Mouse (Mus musculus): ENCODE results near the gene Tmem206.

Gene Tmem206

DNA sequence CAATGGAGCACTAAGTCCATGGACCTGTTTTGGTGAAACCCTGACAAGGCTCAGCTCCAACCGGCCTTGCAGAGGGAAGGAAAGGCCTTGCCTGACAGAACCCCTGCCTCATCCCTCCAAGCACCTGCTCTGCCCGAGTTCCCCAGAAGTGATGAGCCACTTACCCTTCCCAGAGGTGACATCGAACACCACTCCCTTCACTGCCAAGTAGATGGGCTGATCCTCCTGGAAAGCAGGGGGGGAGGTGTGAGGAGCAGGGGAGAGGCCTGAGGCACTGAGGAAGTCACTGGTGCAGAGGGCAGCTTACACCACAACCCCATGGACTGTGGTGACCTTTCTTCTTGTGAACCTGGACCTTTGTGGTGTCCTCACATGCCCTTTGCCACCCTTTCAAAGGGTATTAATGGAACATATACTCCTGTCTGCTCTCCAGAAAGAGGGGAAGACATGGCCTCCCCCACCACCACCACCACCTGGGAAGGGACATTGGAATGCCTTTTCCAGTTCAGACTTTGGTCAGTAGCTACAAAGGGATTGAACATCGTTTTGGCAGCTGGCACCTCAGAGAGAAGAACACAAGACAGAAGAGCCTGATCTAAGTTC, 14.3 kb upstream of the Tmem206 start:
- no peak for DNase-seq

DNA sequence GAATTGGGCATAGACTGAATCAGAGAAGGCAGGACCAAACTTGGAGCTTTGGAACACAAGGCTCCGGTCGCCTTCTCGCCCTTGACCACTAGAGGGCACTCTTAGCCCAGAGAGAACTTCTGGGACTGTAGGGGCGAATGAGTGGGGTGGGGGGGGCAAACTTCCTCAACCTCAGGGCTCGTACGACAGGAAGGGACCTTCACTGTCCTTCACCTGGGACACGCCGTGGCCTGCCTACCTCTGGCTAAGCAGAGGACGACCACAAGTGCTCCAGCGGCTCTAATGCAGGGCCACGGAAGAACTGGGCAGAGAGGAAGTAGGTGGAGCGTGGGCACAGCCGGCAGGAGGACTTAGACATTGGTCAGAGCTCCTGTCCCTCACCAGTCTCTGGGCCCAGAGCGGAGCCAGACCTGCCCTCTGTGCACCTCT, 13.2 kb upstream of the Tmem206 start:
- DNase-seq = peak; percentile 91

GRCm38 (mm10) chr1:191313158-191313557, 12.6 kb upstream of the Tmem206 start:
- no peak for DNase-seq

- no peak for DNase-seq
These were observed 11.8 kb upstream of the Tmem206 start for GRCm38 (mm10) chr1:191313926-191314325.

- DNase-seq = no peak
These were observed 8.9 kb upstream of the Tmem206 start for GRCm38 (mm10) chr1:191316818-191317217.

DNA sequence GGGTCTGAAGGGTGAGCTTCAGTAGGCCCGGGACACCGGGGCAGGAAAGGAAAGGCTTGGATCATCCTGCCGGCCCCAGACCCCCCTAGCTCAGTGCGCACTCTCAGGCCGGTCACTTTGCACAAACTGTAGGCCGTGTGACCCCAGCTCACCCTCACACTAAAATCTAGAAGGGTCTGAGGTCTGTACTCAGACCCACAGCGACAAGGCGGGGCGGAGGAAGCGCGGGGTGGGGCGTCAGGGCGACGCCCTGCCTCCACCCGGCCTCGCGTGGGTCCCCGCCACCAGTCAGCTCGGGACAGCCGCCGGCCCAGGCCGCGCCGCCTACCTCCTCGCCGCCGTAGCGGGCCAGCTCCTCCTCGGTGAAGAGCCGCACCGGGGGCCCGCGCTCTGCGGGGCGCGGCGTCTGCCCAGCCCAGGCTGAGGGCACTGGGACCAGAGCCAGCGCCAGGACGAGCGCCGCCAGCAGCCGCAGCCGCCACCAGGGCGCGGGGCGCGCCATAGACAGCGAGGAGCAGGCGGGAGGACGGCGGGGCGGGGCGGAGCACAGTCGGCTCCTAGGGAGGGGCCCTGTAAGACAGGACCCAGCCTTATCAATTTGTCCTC, 8.0 kb upstream of the Tmem206 start, which contains the start of gene Nenf:
Gene Nenf, minus strand, starts transcription at position 604 of the 606 bp plus-strand sequence.
- DNase-seq = peak; percentile 90

DNA sequence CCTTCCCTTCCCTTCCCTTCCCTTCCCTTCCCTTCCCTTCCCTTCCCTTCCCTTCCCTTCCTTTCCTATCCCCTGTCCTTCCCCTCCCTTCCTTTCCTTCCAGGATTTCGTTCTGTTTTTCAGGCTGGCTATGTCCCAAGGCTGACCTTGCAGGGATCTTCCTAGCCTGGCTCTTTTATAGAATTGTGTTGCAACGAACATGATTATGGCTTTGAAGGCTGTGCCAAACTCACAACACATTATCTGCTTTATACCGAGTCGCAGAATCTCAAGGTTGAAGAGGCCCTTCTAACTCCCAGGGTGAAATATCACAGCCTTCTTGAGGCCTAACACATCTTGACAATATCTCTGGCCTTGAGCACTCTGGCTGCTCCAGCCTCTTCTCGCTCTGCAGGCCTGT, 7.0 kb upstream of the Tmem206 start:
- no peak for DNase-seq

DNA sequence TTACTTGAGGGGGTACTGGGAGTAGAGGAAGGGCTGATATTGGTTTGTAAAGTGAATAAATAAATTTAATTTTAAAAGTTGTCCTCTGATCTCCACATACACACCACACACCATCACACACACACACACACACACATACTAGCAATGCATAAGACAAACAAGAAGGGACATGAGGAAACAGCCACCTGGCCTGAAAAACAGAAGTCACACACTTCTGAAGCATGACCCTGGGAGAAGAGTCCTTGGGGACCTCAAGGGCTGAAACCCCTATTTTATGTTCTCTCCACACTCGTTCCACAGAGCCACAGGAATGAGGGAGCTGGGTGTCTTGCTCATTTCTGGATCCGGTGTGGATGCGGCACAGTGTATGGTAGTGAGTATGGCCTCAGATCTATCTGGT, 2.3 kb upstream of the Tmem206 start:
- DNase-seq = no peak

DNA sequence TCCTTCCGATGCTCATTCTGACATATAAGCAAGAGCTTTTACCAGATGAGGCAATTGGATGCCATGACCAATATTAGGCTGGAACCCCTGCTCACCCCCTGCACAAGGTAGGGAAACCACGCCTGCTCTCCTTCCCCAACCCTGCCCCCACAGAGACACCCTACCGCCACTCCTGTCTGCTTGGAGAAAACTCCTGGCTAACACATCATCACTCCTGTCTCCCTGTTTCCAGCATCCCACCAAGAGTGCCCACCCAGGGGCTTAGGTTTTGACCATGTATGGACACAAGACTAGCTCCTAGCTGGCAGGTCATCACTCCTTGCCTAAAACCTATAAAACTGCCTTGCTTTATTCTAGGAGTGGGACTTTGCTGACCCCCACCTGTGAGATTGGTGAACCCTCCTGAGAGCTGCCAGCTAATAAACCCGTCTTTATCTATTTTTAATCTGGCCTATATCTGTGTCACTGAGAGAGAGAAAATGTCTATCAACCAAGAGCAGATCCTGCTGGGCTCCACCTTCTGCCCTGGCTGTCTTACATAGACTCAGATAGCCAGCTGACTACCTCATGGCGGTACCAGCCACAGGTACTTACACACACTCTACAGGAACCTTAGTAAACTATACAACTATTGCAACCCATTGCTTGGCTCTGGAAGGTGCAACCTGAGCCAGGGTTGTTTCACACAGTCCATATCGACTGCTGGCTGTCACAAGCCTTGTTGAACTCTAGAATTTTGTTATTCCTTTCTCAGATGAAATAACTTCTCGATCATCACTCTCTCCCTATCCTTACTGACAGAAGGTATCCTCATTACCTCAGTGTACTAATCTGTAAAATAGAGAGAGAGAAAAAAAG, 750 bp upstream of the Tmem206 start:
- DNase-seq = no peak

DNA sequence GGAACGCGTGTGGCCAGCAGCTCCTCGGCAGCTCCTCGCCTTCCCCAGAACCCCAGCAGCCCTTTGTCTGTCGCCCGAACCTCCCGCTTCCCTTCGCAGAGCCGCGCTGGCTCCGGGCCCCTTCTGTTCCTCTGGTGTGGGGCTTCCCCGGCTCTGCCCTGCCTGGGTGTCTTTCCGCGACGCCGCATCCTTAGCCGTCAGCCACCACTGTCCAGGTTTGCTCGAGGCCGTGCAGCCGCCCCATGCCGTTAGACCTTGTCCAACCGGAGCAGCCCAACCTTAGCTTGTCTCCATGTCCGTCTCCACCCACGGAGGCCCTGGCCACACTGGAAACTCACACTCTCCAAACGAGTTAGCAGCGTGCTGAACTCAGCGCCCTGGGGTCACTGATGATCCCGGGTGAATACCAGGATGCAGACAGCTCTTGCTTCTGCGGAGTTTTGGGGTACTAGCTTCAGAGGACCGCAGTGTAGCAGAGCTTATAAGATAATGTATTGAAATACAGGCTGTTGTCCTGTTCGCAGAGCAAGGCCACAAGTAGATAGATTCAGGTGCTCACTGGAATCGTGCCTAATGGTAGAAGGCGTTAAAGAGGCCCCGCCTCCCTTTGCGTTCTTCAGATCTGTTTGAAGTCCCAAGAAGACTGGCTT, 646 bp downstream of the Tmem206 start:
- DNase-seq = peak; percentile 80

GRCm38 (mm10) chr1:191327258-191327657, 1.5 kb downstream of the Tmem206 start:
- no peak for DNase-seq

GRCm38 (mm10) chr1:191328019-191328441, 2.3 kb downstream of the Tmem206 start:
- no peak for DNase-seq

DNA sequence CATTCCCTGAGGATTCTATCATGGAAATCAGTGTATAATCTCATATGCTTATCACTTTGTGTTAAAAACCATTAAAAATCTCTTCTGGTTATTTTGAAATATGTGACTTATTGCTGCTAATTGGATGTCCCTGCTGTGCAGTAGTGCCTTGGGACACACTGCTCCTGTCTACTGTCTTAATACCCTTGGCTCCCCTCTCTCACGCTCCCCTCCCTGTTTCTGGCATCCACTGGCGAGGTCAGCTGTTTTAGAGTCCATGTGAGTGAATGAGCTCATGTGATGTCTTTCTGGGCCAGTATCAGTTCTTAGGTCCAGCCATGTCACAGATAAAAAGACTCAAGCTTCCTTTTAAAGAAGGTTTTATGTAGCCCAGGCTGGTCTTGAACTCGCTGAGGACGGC, 4.6 kb downstream of the Tmem206 start:
- DNase-seq = no peak

- no peak for DNase-seq
These were observed 8.8 kb downstream of the Tmem206 start for GRCm38 (mm10) chr1:191334500-191334899.

DNA sequence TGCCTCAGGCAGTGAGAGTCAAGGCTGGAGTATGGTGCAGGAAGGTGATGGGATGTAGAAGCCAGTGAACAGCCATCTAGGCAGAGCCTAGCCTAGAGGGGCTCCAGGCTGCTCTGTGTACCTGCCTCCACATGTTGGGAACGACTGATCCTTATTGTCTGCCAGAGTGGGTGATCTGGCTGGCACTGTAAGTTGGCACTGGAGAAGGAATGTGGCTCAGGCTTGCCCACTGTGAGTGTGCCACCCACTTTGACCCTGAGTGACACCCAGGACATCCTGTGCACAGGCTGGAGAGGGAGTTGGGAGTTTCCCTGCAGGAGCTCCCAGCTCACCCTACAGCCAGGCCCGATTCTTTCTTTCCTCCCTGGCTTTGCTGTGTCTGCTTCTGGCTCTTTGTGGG, 14.2 kb downstream of the Tmem206 start:
- no peak for DNase-seq

DNA sequence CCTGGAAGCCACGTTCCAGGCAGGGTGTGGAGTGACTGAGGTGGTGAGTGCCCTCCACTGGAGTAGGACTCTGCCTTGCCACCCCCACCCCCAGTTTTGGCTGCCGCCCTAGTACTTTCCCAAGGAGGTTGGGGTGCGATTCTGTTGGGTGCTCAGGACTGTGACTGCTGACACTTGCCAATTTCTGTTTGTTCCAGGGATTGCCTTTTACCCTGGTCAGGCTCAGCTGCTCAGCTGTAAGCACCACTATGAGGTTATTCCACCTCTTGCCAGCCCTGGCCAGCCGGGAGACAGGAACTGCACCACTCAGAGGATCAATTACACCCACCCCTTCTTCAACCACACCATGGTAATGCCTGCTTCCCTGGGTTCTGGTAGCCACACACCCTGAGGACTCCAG, 14.8 kb downstream of the Tmem206 start:
- no peak for DNase-seq

DNA sequence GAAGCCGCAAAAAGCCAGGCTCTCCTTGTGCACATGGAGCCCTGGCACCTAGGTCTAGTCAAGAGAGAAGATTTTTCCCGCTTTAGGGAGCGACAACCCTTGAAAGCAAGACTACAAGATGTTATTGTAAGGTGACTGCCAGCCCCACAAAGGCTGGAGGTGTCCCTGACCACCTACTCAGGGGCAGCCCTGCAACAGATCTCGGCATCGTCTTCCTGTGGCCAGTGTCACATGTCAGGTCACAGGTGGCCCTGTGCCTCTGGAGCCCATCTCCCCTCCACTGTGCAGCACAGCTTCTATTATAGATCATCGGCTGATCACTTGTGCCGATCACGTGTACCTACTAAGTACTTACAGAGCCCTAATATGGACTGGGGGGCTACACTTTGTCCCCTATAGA, 21.9 kb downstream of the Tmem206 start:
- DNase-seq = no peak

DNA sequence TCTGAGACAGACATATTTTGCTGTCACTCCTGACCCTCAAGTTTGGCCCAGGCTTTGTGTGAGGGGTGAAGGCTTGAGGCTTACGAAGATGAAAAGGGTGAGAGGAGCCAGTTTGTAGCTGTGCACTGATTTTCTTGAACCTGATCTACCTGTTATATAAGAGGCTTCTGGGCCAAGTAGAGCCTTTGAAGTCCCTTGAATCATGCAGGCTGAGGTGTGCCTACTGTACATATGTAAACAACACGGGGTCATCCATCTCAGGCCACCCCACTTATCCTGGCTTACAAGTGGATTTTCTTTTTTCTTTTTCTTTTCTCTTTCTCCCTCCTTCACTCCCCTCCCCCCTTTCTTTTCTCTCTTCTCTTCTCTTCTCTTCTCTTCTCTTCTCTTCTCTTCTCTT, 22.9 kb downstream of the Tmem206 start:
- DNase-seq = no peak

GRCm38 (mm10) chr1:191348996-191349395, 23.3 kb downstream of the Tmem206 start:
- no peak for DNase-seq

DNA sequence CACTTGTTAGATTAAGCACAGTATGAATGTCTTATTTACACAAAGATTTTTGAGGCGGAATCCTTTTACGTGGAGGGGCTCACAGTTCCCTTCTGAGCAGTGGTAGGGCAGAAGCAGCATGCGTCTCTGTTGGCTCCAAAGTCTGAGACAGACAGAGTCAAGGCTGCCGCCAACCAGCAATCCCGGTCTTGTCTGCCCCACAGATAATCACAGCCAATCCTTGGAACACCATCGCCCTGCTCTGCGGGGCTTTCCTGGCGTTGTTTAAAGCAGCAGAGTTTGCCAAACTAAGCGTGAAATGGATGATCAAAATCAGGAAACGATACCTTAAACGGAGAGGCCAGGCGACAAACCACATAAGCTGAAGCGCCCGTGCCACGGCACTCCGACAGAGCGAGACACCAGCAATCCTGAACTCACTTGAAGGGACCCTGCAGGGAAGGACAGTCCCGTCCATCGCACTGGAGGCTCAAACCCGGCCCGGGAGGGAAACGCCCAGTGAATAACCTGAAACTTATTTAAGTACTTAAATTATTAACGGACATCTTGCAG, 23.9 kb downstream of the Tmem206 start:
- DNase-seq = no peak

DNA sequence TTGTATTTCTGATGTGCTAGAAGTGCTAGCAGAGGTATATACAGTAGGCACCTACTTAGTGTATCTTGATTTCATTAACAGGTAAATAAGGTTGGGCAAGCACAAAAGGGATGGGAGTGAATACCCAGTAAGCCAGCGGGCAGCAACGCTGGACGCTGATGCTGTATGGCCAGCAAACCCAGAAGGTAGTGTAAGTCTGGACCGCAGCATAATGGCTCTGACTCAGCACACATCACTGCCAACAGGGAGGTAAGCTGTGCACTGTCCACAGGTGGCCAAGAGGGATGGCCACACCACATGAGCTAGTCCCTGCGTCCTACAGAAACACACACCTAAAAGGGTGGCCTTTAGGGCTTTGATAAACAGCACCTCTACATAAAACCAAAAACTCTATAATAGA, 24.6 kb downstream of the Tmem206 start:
- DNase-seq = no peak

GRCm38 (mm10) chr1:191352786-191353488, 27.2 kb downstream of the Tmem206 start:
- peak; percentile 78 for DNase-seq
